Mouse (Mus musculus): ENCODE results near the gene S1pr5. TPM values are rescaled to one million over a fixed set of nuclear protein-coding genes. Genes with fewer than 3 reads are reported as not detected.
"Not testable (repeated sequence)": the region's sequence is repeated elsewhere in the genome, so short reads cannot be mapped to it uniquely, and the experiment has no call there.

S1pr5 gene
- polyA plus RNA-seq, 1 experiment, result 24.3 TPM

DNA sequence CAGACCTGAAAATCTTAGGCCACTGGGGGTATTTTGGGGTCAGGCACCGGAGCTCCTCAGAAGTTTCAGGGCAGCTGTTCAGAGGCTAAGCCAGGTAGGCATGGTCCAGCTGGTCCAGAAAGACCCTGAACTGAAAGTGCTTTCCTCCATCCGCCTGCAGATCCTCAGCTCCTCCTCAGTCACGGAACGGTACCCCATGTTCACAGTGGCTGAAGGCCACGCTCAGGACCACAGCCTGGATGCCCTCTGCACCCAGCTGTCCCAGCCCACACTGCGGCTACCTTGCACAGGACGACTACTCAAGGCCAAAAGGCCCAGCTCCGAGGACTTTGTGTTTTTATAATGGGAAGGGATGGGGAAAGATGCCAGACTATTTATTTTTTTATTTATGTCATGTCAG is 24.9 kb upstream of the S1pr5 start:
- TF ChIP-seq CTCF (IDR thresholded peaks at IDR 0.05; ENCODE audit: extremely low read depth, insufficient read depth, low read length) (no peak), POLR2A (IDR thresholded peaks at IDR 0.05; ENCODE audit: extremely low read depth, insufficient read depth, low read length) (no peak)
- Histone ChIP-seq H3K27ac (ENCODE audit: insufficient read depth, low read length) (no peak overlapping the region), H3K4me3 (ENCODE audit: insufficient read depth, low read length) (no peak overlapping the region), H3K4me1 (ENCODE audit: control insufficient read depth, insufficient read depth, low read length) (no peaks in the 10 kb centered on the region)

DNA sequence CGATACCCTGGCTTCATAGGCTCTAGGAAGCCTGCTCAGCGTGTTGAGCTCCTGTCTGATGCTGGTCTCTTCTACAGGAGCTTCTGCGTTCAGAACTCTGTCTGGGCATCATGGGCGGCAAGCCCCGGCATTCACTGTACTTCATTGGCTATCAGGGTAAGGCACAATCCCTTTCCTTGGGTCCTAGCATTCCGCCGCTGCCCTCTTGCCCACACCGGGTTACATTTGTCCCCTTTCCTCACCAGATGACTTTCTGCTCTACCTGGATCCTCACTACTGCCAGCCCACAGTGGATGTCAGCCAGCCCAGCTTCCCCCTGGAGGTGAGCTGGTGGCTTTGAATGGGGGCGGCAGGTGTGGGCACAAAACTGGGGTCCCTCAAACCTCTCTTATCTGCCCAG is 24.1 kb upstream of the S1pr5 start:
- Histone ChIP-seq H3K4me1 (ENCODE audit: control insufficient read depth, insufficient read depth, low read length) (no peaks in the 10 kb centered on the region), H3K27ac (ENCODE audit: insufficient read depth, low read length) (no peak overlapping the region), H3K4me3 (ENCODE audit: insufficient read depth, low read length) (no peak overlapping the region)
- no peak for TF ChIP-seq POLR2A (IDR thresholded peaks at IDR 0.05; ENCODE audit: extremely low read depth, insufficient read depth, low read length)
- TF ChIP-seq CTCF (IDR thresholded peaks at IDR 0.05; ENCODE audit: extremely low read depth, insufficient read depth, low read length), result no peak

DNA sequence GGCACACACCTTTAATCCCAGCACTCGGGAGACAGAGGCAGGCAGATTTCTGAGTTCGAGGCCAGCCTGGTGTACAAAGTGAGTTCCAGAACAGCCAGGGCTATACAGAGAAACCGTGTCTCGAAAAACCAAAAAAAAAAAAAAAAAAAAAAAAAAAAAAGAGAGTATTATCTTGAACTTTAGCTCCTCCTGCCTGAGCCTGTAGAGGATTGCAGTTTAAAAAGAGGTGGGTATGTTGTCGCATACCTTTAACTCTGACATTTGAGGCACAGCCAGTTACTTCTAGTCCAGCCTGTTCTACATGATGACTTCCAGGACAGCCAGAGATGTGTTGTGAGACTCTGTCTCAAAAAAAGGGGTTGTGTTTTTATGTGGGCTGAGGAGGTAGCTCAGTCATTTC is 21.3 kb upstream of the S1pr5 start:
- not testable (repeated sequence) for H3K27ac ChIP-seq (ENCODE audit: insufficient read depth, low read length); H3K4me3 ChIP-seq (ENCODE audit: insufficient read depth, low read length); H3K4me1 ChIP-seq (ENCODE audit: control insufficient read depth, insufficient read depth, low read length)

DNA sequence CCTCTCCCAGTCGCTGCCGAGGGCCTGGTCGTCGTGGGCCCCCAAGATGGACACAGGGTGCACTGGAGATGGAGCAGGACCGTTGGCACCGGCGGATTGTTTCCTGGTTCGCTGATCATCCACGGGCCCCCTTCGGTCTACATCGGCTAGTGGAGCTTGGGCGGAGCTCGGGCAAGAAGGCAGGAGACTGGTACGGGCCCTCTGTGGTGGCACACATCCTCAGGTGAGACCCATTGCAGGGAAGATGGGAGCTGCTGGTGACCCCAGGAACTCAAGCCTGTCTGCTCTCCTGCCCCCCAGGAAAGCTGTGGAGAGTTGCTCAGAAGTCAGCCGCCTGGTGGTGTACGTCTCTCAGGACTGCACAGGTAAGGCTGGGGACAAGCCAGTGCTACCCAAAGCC is 20.1 kb upstream of the S1pr5 start:
- Histone ChIP-seq H3K27ac (ENCODE audit: insufficient read depth, low read length) (no peak overlapping the region), H3K4me1 (ENCODE audit: control insufficient read depth, insufficient read depth, low read length) (peaks cover 3% of the 10 kb centered on the region; the same call in 1 of the 2 replicates), H3K4me3 (ENCODE audit: insufficient read depth, low read length) (no peak overlapping the region)
- no peak for TF ChIP-seq POLR2A (IDR thresholded peaks at IDR 0.05; ENCODE audit: extremely low read depth, insufficient read depth, low read length)
- TF ChIP-seq CTCF (IDR thresholded peaks at IDR 0.05; ENCODE audit: extremely low read depth, insufficient read depth, low read length), result no peak

DNA sequence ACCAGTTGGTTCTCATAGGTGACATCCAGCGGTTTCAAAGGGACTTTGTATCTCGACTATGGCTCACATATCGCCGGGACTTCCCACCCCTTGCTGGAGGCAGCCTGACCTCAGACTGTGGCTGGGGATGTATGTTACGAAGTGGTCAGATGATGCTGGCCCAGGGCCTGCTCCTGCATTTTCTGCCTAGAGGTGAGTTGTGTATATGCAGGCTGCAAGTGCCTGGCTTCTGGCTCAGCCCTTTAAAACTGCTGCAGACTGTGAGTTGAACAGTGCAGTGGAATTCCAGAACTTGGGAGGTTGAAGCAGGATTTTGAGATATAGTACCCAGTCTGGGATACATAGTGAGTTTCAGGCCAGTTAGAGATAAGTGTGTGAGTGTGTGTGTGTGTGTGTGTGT is 18.6 kb upstream of the S1pr5 start:
- Histone ChIP-seq H3K4me3 (ENCODE audit: insufficient read depth, low read length) (no peak overlapping the region), H3K27ac (ENCODE audit: insufficient read depth, low read length) (no peak overlapping the region), H3K4me1 (ENCODE audit: control insufficient read depth, insufficient read depth, low read length) (peaks cover 3% of the 10 kb centered on the region; the same call in 1 of the 2 replicates)
- no peak for TF ChIP-seq CTCF (IDR thresholded peaks at IDR 0.05; ENCODE audit: extremely low read depth, insufficient read depth, low read length)
- no peak for TF ChIP-seq POLR2A (IDR thresholded peaks at IDR 0.05; ENCODE audit: extremely low read depth, insufficient read depth, low read length)

DNA sequence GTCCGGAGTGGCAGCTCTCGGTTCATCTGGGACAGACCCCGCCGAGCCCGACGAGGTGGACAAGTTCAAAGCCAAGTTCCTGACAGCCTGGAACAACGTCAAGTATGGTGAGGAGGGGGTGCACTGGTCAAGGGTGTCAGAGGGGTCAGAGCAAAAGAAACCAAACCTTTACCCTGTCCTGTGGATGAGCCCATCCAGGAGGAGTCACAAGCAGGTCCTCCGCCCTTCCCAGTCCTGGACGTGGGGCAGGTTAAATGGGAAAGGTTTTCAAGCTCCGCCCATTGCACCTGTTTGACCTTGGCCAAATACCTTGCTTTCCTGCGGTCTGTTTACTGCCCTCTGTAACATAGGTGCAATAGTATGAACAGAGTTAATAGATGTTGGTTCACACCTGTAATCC is 17.4 kb upstream of the S1pr5 start:
- H3K4me1 ChIP-seq (ENCODE audit: control insufficient read depth, insufficient read depth, low read length), result peaks cover 3% of the 10 kb centered on the region; the same call in 1 of the 2 replicates
- TF ChIP-seq CTCF (IDR thresholded peaks at IDR 0.05; ENCODE audit: extremely low read depth, insufficient read depth, low read length) (no peak), POLR2A (IDR thresholded peaks at IDR 0.05; ENCODE audit: extremely low read depth, insufficient read depth, low read length) (no peak)
- H3K4me3 ChIP-seq (ENCODE audit: insufficient read depth, low read length), result peak overlapping the region; percentile 55
- H3K27ac ChIP-seq (ENCODE audit: insufficient read depth, low read length), result no peak overlapping the region

DNA sequence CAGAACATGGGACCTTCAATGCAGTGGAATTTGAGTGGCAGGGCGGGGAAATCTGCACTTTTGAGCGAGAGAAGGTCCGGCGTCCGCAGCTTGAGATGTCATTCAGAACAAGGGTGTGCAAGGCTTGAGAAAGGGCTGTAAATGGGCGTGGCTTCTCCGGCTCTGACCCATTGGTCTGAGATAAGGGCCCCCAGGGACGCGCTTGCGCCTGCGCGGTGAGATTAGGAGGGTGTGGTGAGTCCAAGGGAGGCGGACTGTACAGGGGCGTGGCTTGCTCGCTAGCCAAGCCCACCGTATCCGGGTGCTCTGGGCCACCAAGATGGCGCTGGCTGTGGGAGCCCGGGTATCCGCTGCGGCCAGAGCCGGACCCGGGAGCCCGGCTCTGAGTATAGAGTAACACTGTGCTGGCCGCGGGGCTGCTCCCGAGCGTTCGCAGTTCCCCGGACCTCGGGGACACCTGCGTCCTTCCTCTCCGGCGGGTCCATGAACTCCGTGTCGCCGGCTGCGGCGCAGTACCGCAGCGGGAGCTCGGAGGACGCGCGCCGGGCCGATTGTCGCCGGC is 16.8 kb upstream of the S1pr5 start, which contains the start of gene Atg4d:
TSS of gene Atg4d (plus strand) at position 294 of the 562 bp plus-strand sequence.
- H3K4me1 ChIP-seq (ENCODE audit: control insufficient read depth, insufficient read depth, low read length), result peaks cover 3% of the 10 kb centered on the region; the same call in 1 of the 2 replicates
- TF ChIP-seq POLR2A (IDR thresholded peaks at IDR 0.05; ENCODE audit: extremely low read depth, insufficient read depth, low read length) (peak; percentile 81), CTCF (IDR thresholded peaks at IDR 0.05; ENCODE audit: extremely low read depth, insufficient read depth, low read length) (no peak)
- H3K27ac ChIP-seq (ENCODE audit: insufficient read depth, low read length), result no peak within 1 kb of the TSS; the same call in 1 of the 2 replicates
- peak within 1 kb of the TSS; percentile 55 for H3K4me3 ChIP-seq (ENCODE audit: insufficient read depth, low read length)

DNA sequence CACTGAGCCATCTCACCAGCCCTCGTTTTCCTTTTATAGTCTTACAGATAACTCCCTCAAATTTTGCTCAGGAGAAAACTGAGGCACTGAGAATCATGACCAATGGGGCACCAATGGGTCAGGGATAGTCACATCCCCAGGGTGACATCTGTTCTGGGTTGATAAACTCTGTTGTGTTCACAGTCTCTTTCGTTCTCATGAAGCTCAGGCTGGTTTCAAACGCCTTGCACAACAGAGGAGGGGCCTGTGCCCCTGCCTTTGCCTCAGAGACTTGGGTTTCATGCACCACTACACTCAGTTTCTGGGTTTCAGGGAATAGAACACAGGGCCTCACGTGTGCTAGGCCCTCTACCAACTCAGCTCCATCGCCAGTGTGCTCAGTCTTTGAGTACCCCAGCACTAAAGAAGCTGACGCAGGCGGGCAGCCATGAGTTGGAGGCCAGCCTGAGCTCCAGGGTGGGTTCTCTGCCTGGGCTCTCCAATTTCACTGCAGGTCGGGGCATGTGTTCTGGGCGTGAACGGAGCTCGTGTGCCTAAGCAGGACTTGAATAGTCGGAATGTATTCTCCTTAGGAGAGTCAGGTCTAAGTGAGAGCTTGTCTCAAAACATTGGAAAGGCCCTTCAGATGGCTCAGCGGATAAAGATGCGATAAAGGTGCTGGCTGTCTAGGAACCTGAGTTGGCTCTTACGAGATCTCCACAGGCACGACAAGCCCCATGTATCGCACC is 16.2 kb upstream of the S1pr5 start:
- H3K4me3 ChIP-seq (ENCODE audit: insufficient read depth, low read length), result peak overlapping the region; percentile 55
- H3K27ac ChIP-seq (ENCODE audit: insufficient read depth, low read length), result no peak overlapping the region
- no peak for TF ChIP-seq CTCF (IDR thresholded peaks at IDR 0.05; ENCODE audit: extremely low read depth, insufficient read depth, low read length)
- TF ChIP-seq POLR2A (IDR thresholded peaks at IDR 0.05; ENCODE audit: extremely low read depth, insufficient read depth, low read length), result no peak
- H3K4me1 ChIP-seq (ENCODE audit: control insufficient read depth, insufficient read depth, low read length), result peaks cover 3% of the 10 kb centered on the region; the same call in 1 of the 2 replicates

DNA sequence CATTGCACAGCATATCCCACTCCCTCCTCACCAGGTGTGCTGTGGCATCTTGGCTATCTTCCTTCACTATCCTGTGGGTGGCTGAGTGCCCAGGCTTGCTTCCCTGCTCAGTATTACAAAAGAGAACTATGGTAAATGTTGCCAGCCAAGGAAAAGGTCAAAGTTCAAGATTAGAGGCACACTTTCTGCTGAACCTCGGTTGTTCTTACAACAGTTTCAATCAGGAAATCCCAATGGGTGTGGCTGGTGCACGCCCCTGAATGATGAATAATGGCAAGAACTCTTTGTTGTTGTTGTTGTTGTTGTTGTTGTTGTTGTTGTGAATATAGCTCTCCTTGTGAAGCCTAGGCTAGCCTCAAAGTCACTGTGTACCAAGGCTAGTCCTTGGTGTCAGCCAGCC is 13.6 kb upstream of the S1pr5 start:
- peaks cover 3% of the 10 kb centered on the region; the same call in 1 of the 2 replicates for H3K4me1 ChIP-seq (ENCODE audit: control insufficient read depth, insufficient read depth, low read length)
- H3K27ac ChIP-seq (ENCODE audit: insufficient read depth, low read length), result no peak overlapping the region
- no peak for TF ChIP-seq CTCF (IDR thresholded peaks at IDR 0.05; ENCODE audit: extremely low read depth, insufficient read depth, low read length)
- no peak for TF ChIP-seq POLR2A (IDR thresholded peaks at IDR 0.05; ENCODE audit: extremely low read depth, insufficient read depth, low read length)
- H3K4me3 ChIP-seq (ENCODE audit: insufficient read depth, low read length), result no peak overlapping the region

DNA sequence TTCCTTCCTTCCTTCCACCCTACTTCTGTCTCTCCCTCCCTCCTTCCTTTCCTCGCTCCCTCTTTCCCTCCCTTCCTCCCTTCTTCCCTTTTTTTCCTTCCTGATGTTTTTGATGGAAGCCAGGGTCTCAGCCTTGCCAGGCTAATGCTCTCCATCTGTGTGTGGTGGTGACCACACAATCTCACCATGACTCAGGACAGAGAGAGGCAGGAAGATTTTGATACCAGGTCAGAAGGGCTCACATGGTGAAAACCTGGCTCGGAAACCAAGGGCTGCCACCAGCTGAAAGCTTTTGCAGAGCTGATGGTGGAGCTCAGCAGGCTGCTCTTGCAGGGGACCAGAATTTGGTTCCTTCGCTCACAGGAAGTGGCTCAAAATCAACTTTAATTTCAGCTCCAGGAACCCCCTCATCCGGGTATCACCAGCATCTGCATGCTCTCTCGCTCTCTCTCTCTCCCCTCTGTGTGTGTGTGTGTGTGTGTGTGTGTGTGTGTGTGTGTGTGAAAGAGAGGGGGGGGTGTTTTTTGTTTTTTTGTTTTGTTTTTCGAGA is 12.3 kb upstream of the S1pr5 start:
- H3K4me1 ChIP-seq (ENCODE audit: control insufficient read depth, insufficient read depth, low read length), result no peaks in the 10 kb centered on the region
- no peak overlapping the region for H3K4me3 ChIP-seq (ENCODE audit: insufficient read depth, low read length)

DNA sequence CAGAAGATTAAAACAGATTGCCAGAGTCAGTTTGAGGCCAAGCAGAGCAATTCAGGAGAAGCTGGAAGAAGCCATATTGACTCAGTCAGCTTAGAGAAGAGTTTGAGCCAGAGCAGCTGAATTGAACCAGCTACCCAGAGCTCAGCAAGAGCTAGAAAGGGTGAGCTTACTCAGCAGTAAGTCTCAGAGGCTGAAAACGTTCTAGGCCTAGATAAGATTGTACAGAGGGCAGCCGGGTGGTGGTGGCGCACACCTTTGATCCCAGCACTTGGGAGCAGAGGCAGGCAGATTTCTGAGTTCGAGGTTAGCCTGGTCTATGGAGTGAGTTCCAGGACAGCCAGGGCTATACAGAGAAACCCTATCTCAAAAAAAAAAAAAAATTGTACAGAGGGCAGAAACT is 8.1 kb upstream of the S1pr5 start:
- not testable (repeated sequence) for H3K4me3 ChIP-seq (ENCODE audit: insufficient read depth, low read length); H3K4me1 ChIP-seq (ENCODE audit: control insufficient read depth, insufficient read depth, low read length); H3K27ac ChIP-seq (ENCODE audit: insufficient read depth, low read length)

More for the DNA sequence above, 12.3 kb upstream of the S1pr5 start:
- no peak for TF ChIP-seq CTCF (IDR thresholded peaks at IDR 0.05; ENCODE audit: extremely low read depth, insufficient read depth, low read length)
- TF ChIP-seq POLR2A (IDR thresholded peaks at IDR 0.05; ENCODE audit: extremely low read depth, insufficient read depth, low read length), result no peak
- no peak overlapping the region for H3K27ac ChIP-seq (ENCODE audit: insufficient read depth, low read length)

Measured in cortical plate, adult 2 months (tissue).